Mouse (Mus musculus): Measurements from ENCODE around the gene AI597479. TPM values are rescaled to one million over a fixed set of nuclear protein-coding genes. Genes with fewer than 3 reads are reported as not detected.

The AI597479 gene
- polyA plus RNA-seq, 1 experiment: 21.8 TPM

DNA sequence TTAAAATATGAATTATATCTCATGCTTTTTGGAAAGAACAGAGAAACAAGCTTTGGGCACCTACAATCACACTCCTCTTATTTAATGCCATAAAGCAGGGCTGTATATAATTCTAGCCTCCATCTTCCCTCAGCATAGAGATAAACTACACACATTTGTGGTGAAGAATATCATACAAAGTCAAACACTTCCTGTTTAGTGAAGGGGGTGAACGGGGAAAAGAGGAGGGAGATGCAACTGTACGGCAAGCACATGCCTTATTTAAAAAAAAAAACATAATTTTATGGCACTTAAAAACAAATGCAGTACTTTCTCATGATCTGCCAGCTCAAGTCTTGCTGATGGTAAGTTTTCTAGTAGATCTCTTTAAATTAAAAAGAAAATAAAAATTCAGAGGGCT is 20.4 kb upstream of the AI597479 start:
- Histone ChIP-seq H3K27ac (ENCODE audit: insufficient read depth, low read length) (no peak overlapping the region), H3K4me1 (ENCODE audit: control insufficient read depth, insufficient read depth, low read length) (no peaks in the 10 kb centered on the region), H3K4me3 (ENCODE audit: insufficient read depth, low read length) (no peak overlapping the region)
- TF ChIP-seq CTCF (IDR thresholded peaks at IDR 0.05; ENCODE audit: extremely low read depth, insufficient read depth, low read length) (no peak), POLR2A (IDR thresholded peaks at IDR 0.05; ENCODE audit: extremely low read depth, insufficient read depth, low read length) (no peak)

DNA sequence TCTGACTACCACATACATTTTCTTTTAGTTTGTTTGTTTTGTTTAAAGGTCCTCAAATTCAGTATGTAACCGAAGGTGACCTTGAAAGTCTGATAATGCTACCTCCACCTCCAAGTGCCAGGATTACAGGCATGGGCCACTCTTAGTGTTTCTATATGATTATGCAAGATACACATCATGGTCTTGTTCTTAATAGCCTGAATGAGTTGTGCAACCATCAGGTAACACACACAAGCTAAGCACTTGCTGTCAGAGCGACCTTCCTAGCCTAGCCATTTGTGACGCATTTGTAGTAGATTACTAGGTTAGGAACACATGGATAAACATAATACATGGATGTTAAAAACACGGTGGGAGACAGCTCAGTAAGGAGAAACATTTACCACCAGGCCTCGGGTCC is 15.6 kb upstream of the AI597479 start:
- Histone ChIP-seq H3K4me1 (ENCODE audit: control insufficient read depth, insufficient read depth, low read length) (no peaks in the 10 kb centered on the region), H3K27ac (ENCODE audit: insufficient read depth, low read length) (no peak overlapping the region), H3K4me3 (ENCODE audit: insufficient read depth, low read length) (no peak overlapping the region)
- TF ChIP-seq POLR2A (IDR thresholded peaks at IDR 0.05; ENCODE audit: extremely low read depth, insufficient read depth, low read length) (no peak), CTCF (IDR thresholded peaks at IDR 0.05; ENCODE audit: extremely low read depth, insufficient read depth, low read length) (no peak)

DNA sequence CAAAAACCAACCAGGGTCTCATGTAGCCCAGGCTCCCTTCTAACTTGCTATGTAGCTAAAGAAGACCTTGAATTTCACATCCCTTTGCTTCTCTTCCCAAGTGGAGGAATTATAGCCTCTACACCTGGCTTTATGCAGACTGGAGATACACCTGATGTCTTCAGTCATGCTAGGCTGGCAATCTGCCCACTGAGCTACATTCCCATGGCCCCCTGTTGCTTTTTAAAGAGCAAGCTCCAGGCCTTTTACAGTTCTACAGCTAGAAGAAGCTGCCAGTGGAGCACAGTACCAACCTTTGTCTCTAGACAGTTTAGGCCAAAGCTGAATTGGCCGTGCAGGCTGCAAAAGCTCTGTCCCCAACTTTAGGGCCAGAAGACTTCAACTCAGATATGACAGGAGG is 8.1 kb upstream of the AI597479 start:
- Histone ChIP-seq H3K4me3 (ENCODE audit: insufficient read depth, low read length) (no peak overlapping the region), H3K4me1 (ENCODE audit: control insufficient read depth, insufficient read depth, low read length) (peaks cover 5% of the 10 kb centered on the region; the same call in 1 of the 2 replicates), H3K27ac (ENCODE audit: insufficient read depth, low read length) (no peak overlapping the region)
- TF ChIP-seq POLR2A (IDR thresholded peaks at IDR 0.05; ENCODE audit: extremely low read depth, insufficient read depth, low read length) (no peak), CTCF (IDR thresholded peaks at IDR 0.05; ENCODE audit: extremely low read depth, insufficient read depth, low read length) (no peak)

GRCm38 (mm10) chr1:43091306-43092055 is 7.0 kb upstream of the AI597479 start:
- Histone ChIP-seq H3K4me1 (ENCODE audit: control insufficient read depth, insufficient read depth, low read length) (peaks cover 5% of the 10 kb centered on the region; the same call in 1 of the 2 replicates), H3K27ac (ENCODE audit: insufficient read depth, low read length) (peak overlapping the region; percentile 72; the same call in 1 of the 2 replicates), H3K4me3 (ENCODE audit: insufficient read depth, low read length) (peak overlapping the region; percentile 64)
- TF ChIP-seq POLR2A (IDR thresholded peaks at IDR 0.05; ENCODE audit: extremely low read depth, insufficient read depth, low read length) (no peak), CTCF (IDR thresholded peaks at IDR 0.05; ENCODE audit: extremely low read depth, insufficient read depth, low read length) (no peak)

DNA sequence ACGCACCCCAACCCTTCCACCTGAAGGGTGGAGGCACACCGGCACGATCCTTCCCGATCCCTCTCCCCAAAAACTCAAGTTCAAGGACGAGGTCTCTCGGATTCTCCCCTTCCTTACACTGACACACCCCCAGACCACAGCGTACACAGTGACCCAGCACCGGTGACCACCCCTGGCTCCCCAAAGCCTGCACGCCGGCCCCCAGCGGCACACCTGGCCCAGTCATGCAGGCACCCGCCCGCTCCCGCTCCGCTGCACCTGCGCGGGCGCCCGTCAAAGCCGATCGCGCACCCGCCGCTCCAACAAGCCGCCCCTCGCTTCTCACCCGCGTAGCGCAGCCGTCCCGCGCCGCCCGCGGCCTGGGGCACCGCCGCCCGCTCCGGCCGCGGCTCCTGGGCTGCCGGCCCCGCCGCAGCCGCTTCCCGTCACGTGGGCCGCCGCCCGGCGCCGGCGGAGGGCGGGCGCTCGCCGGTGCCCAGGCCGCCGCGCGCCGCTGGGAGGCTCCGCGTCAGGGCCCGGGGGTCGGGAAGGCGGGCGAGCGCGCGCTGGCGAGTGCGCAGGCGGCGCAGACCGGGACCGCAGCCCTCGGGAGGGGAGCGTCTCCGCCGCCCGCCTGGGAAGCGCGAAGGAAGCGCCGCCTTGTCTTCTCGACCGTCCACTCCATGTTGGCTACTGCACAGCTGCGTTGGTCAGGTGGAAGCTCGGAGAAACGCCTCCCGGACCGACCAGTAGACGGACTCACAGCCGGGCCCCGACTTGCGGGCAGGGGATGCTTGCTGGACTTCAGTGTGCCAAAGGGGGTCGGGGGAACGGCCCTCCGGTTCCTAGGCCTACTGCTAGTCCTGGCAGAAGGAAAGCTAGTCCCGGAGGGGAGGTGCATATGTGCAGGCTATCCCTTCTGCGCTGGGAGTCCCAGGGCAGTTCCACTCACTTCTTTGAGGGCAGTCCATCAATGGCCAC is 6.2 kb upstream of the AI597479 start:
- Histone ChIP-seq H3K27ac (ENCODE audit: insufficient read depth, low read length) (peak overlapping the region; percentile 88), H3K4me1 (ENCODE audit: control insufficient read depth, insufficient read depth, low read length) (peaks cover 5% of the 10 kb centered on the region; the same call in 1 of the 2 replicates), H3K4me3 (ENCODE audit: insufficient read depth, low read length) (peak overlapping the region; percentile 64)
- TF ChIP-seq POLR2A (IDR thresholded peaks at IDR 0.05; ENCODE audit: extremely low read depth, insufficient read depth, low read length) (peak; percentile 12; the same call in 1 of the 2 replicates), CTCF (IDR thresholded peaks at IDR 0.05; ENCODE audit: extremely low read depth, insufficient read depth, low read length) (no peak)

- Histone ChIP-seq H3K4me3 (ENCODE audit: insufficient read depth, low read length) (no peak overlapping the region), H3K4me1 (ENCODE audit: control insufficient read depth, insufficient read depth, low read length) (peaks cover 5% of the 10 kb centered on the region; the same call in 1 of the 2 replicates), H3K27ac (ENCODE audit: insufficient read depth, low read length) (no peak overlapping the region)
- TF ChIP-seq CTCF (IDR thresholded peaks at IDR 0.05; ENCODE audit: extremely low read depth, insufficient read depth, low read length) (no peak), POLR2A (IDR thresholded peaks at IDR 0.05; ENCODE audit: extremely low read depth, insufficient read depth, low read length) (no peak)
Measured at GRCm38 (mm10) chr1:43094206-43094605, 4.3 kb upstream of the AI597479 start.

DNA sequence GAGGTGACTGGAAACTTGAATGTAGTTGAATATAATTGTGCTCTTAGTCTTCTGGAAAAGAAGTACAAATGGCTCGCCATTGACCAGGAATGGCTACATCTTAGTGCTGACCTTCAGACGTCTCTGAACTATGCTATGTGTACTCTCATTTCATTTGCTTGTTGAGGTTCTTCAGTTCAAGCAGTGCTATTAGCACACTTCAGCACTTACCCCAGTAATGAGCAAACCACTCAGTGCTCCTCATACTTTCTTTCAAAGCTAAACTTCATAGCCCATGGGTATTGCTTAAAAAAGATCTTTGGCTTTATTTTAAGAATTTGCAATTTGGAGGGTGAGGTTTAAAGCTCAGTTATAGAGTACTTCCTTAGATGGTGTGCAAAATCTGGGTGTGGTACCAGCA is 10.2 kb downstream of the AI597479 start:
- Histone ChIP-seq H3K4me1 (ENCODE audit: control insufficient read depth, insufficient read depth, low read length) (no peaks in the 10 kb centered on the region), H3K27ac (ENCODE audit: insufficient read depth, low read length) (no peak overlapping the region), H3K4me3 (ENCODE audit: insufficient read depth, low read length) (no peak overlapping the region)
- TF ChIP-seq POLR2A (IDR thresholded peaks at IDR 0.05; ENCODE audit: extremely low read depth, insufficient read depth, low read length) (no peak), CTCF (IDR thresholded peaks at IDR 0.05; ENCODE audit: extremely low read depth, insufficient read depth, low read length) (no peak)

DNA sequence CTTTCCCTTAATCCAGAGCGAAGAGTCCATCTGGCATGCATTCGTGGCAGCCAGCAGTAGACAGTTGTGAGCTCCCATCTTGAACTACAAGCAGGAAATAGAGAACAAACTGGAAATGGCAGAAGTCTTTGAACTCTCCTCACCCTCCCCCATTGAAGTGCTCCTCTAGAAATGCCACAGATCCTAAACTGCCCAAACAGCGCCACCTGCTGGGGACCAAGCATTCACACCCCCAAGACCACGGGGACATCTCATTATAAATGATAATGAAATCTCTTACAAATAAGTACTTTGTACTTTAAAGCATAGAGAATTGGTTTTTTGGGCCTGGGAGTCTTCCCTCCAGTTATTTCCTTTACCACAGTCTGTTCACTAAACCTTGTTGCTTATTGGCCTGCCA is 12.0 kb downstream of the AI597479 start:
- H3K4me3 ChIP-seq (ENCODE audit: insufficient read depth, low read length): no peak overlapping the region
- no peaks in the 10 kb centered on the region for H3K4me1 ChIP-seq (ENCODE audit: control insufficient read depth, insufficient read depth, low read length)
- TF ChIP-seq CTCF (IDR thresholded peaks at IDR 0.05; ENCODE audit: extremely low read depth, insufficient read depth, low read length): peak; percentile 65
- TF ChIP-seq POLR2A (IDR thresholded peaks at IDR 0.05; ENCODE audit: extremely low read depth, insufficient read depth, low read length): no peak
- no peak overlapping the region for H3K27ac ChIP-seq (ENCODE audit: insufficient read depth, low read length)

DNA sequence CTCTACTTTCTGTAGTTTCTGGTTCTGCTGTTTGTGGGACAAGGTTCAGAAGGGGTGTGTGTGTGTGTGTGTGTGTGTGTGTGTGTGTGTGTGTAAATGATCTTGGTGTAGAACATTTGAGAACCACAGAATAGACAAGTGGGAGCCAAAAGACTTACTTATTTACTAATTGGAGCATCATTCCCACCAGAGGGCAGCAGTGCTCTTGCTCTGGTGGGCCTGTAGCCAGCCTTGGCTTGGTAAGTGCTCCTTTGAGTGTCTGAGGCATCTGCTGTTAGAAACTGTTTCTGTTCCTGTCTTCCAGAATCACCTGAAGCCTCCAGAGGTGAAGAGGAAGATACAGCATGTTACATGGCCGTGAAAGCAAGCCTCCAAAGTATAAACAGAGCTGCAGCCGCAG is 14.4 kb downstream of the AI597479 start:
- no peak overlapping the region for H3K4me3 ChIP-seq (ENCODE audit: insufficient read depth, low read length)
- peak; percentile 73 for TF ChIP-seq CTCF (IDR thresholded peaks at IDR 0.05; ENCODE audit: extremely low read depth, insufficient read depth, low read length)
- no peak for TF ChIP-seq POLR2A (IDR thresholded peaks at IDR 0.05; ENCODE audit: extremely low read depth, insufficient read depth, low read length)

More for the DNA sequence above, 14.4 kb downstream of the AI597479 start:
- no peak overlapping the region for H3K27ac ChIP-seq (ENCODE audit: insufficient read depth, low read length)
- H3K4me1 ChIP-seq (ENCODE audit: control insufficient read depth, insufficient read depth, low read length): no peaks in the 10 kb centered on the region
